In genomic region chr2:73910571-73911174, GRCm38 (mm10) we compare ENCODE assay signal across 7 mouse cellular contexts. TPM values are rescaled to one million over a fixed set of nuclear protein-coding genes. Genes with fewer than 3 reads are reported as not detected.
DNase-seq lines count a peak whose midpoint lies in the region; TF ChIP-seq lines count a peak whose summit lies in the region.

No protein-coding gene starts in this region.

- H3K4me3 ChIP-seq in cortical plate, adult 2 months (ENCODE audit: insufficient read depth, low read length) = peak overlapping the region; percentile 73

- peak overlapping the region; percentile 95 for H3K27ac ChIP-seq in cortical plate, adult 2 months (ENCODE audit: insufficient read depth, low read length)

- TF ChIP-seq POLR2A in cortical plate, adult 2 months (IDR thresholded peaks at IDR 0.05; ENCODE audit: extremely low read depth, insufficient read depth, low read length) = 0 out of 2 replicates have a peak, but pooled peaks have one; percentile 26

- intact Hi-C loops in left cerebral cortex, postnatal 36 days (cut with DNase I) = no loop called here

- H3K4me1 ChIP-seq in cortical plate, adult 2 months (ENCODE audit: control insufficient read depth, insufficient read depth, low read length) = peaks cover 5% of the 10 kb centered on the region; the same call in 1 of the 2 replicates

- TF ChIP-seq CTCF in cortical plate, adult 2 months (IDR thresholded peaks at IDR 0.05; ENCODE audit: extremely low read depth, insufficient read depth, low read length) = no peak

- DNase-seq in adipocyte (ENCODE audit: low spot score) = peak; percentile 69
- peak; percentile 67 for DNase-seq in gastrocnemius, postnatal 10 days
- peak; percentile 73 for DNase-seq in induced T-regulatory cell, adult 2 months (ENCODE audit: low read depth)
- peak; percentile 28 to 41 for DNase-seq in left cerebral cortex, postnatal 36 days (ENCODE audit: low spot score in 2 of 2)
- DNase-seq in mesoderm, embryonic 11.5 days (ENCODE audit: low read depth, low spot score) = peak; percentile 55
- peak; percentile 59 for DNase-seq in right cerebral cortex, postnatal 4 days

RNA-seq across cellular contexts. Expression of gene Atp5g3, which starts 0.5 kb away (rescaled TPM):
- polyA plus RNA-seq in cortical plate, adult 2 months (2012; rRNA removed) = 718 and 773 TPM in 2 replicates
- 1,000 to 10,000 TPM; 1,434 to 1,805 TPM for total RNA-seq in gastrocnemius, postnatal 10 days (2021)
- total RNA-seq in left cerebral cortex, postnatal 36 days (2021) = 100 to 1,000 TPM; 501 to 523 TPM

RNA-seq across cellular contexts. Expression of gene Atf2, which starts 18.2 kb away (rescaled TPM):
- 52.8 and 53.9 TPM in 2 replicates for polyA plus RNA-seq in cortical plate, adult 2 months (2012; rRNA removed)
- total RNA-seq in gastrocnemius, postnatal 10 days (2021) = 10 to 100 TPM; 24.4 to 30.6 TPM
- total RNA-seq in left cerebral cortex, postnatal 36 days (2021) = 100 to 1,000 TPM; 157 to 161 TPM

Comparison
In these comparisons a context has a peak if more than half of its experiments do, and no peak if none do; other contexts are left out.
1. Peak in every context shown above with its lines: DNase-seq, H3K4me3 ChIP-seq and H3K27ac ChIP-seq.
2. RNA of gene Atf2, which starts 18.2 kb away (total RNA-seq): 157 to 161 TPM in left cerebral cortex, postnatal 36 days; 24.4 to 30.6 TPM in gastrocnemius, postnatal 10 days; every median in the first group is over 4 times any median in the second.